Mouse (Mus musculus) layer of hippocampus, postnatal 14 days (tissue): ENCODE data around the gene Vmn1r58. TPM values are rescaled to one million over a fixed set of nuclear protein-coding genes. Genes with fewer than 3 reads are reported as not detected.
"Not testable (repeated sequence)": the region's sequence is repeated elsewhere in the genome, so short reads cannot be mapped to it uniquely, and the experiment has no call there.

Experiments used
- DNase-seq, 2 experiments: peaks; one replicate each; pipeline ENCODE4 v3.0.0; 2021 to 2022; ENCODE audit warnings: low spot score in 2 of 2, mixed read lengths in 1 of 2
- long read RNA-seq, 2 experiments: library from polyadenylated mRNA; stranded (forward); transcript quantifications; one replicate each; pipeline ENCODE4 v2.0.0; 2021
- total RNA-seq, 2 experiments: library from RNA; stranded (reverse); gene quantifications; 2 replicates each; pipeline ENCODE4 v1.2.3; 2021

Gene Vmn1r58
- total RNA-seq = not detected
- long read RNA-seq, experiment 1 = 0 reads
- long read RNA-seq, experiment 2 = 0 reads

DNA sequence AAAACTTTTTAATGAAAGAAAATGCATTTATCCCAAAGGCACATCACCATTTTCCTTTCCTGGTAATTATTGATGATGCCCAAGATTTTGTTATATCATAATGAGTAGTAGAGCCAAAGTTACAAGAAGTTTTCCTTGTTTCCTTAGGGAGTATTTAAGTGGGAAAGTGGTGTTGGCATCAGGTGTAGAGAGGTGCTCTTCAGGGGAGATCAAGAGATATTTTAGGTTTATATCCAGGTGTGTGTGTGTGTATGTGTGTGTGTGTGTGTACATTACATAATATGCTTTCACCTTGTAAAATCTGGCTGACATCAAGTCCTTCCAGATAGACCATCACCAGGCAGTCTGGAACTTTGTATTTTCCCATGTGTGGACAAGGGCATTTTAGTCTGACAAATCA lies at the start of gene Vmn1r58:
Gene Vmn1r58 (minus strand): TSS at position 101 of the 400 bp plus-strand sequence.
- DNase-seq = not testable (repeated sequence)

DNA sequence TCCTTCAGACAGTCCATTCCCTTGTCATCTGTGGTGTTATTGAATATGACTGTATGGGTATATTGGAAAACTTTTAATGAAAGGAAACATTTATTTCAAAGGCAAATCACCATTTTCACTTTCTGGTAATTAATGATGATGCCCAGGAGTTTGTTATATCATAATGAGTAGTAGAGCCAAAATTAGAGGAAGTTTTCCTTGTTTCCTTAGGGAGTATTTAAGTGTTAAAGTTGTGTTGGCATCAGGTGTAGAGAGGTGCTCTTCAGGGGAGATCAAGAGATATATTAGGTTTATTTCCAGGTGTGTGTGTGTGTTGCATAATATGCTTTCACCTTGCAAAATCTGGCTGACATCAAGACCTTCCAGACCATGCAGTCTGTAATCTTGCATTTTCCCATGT lies 43.5 kb upstream of the Vmn1r58 start, which contains the start of gene Vmn1r59:
Gene Vmn1r59 (minus strand): TSS at position 101 of the 400 bp plus-strand sequence.
- no peak for DNase-seq

GRCm38 (mm10) chr7:5454011-5454410 lies 40.8 kb upstream of the Vmn1r58 start:
- DNase-seq = not testable (repeated sequence)

DNA sequence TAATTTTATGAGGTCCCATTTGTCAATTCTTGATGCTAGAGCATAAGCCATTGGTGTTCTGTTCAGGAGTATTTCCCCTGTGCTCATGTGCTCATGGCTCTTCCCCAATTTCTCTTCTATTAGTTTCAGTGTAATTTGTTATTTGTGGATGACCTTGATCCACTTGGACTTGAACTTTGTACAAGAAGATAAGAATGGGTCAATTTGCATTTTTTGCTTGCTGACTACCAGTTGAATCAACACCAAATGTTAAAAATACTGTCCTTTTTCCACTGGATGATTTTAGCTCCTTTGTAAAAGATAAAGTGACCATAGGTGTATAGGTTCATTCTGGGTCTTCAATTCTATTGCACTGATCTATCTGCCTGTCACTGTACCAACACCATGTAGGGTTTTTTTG lies 35.4 kb upstream of the Vmn1r58 start:
- no peak for DNase-seq

GRCm38 (mm10) chr7:5406201-5406600 lies 7.0 kb downstream of the Vmn1r58 start:
- DNase-seq = no peak

DNA sequence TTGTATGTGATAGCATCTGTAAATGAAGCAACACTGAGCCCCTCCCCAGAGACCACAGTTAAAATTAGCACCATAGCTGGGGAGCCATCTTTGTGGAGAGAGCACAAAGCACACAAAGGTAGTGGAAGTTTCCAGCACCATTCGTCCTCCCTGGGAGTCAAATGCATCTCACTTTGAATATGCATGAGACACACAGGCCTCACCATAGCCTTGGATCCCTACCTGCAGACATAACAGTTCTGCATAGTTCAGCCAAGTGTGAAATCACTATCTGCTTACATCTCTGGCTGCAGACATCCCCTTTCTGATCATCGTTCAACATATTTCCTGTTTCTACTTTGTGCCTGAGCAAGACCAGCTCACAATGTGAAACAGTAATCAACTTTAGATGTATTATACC lies 46.5 kb downstream of the Vmn1r58 start:
- DNase-seq = no peak

DNA sequence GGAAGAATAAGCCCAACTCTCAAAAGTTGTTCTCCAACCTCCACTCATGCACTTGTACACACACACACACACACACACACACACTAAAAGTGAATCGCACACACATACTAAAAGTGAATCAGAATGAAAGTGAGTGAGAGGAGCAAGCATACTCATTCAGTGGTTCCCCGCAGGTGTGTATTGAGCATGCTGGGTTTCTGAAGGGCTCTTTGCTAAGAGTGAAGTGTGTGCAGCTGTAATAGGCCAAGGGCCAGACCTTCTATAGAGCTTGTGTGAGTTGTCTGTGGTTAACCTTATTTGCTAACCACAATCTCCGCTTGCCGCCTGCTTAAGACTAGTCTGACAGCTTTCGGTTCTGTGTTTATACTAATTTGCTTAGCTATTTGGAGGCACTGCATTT lies 49.6 kb downstream of the Vmn1r58 start:
- DNase-seq = no peak

Other genes with a start within 250 kb of the Vmn1r58 start
- gene Vmn1r56, start 216.6 kb downstream of the Vmn1r58 start, total RNA-seq = not detected
- not detected for gene Vmn1r57, start 194.9 kb downstream of the Vmn1r58 start, total RNA-seq
- gene Gm5065, start 62.9 kb downstream of the Vmn1r58 start, total RNA-seq = not detected
- gene Nlrp2, start 62.4 kb downstream of the Vmn1r58 start, total RNA-seq = not detected
- gene Vmn1r59, start 43.4 kb upstream of the Vmn1r58 start, total RNA-seq = not detected
- gene Vmn2r28, start 80.6 kb upstream of the Vmn1r58 start, total RNA-seq = not detected
- gene Vmn1r60, start 133.9 kb upstream of the Vmn1r58 start, total RNA-seq = not detected
- not detected for gene Vmn1r61, start 199.9 kb upstream of the Vmn1r58 start, total RNA-seq